Mouse (Mus musculus) forebrain, embryonic 12.5 days (tissue): ENCODE measurements around the gene Tfb1m. TPM values are rescaled to one million over a fixed set of nuclear protein-coding genes. Genes with fewer than 3 reads are reported as not detected.
A peak's percentile ranks its signal among the peaks of the same experiment; 100 is the strongest.

Experiments used
- ATAC-seq: fragments of 200-750 bp; cut with Nextera tagmentation; 2 replicates; pipeline ENCODE4 v1.8.0; 2017; ENCODE audit warnings: moderate TSS enrichment; ENCODE audit not compliant: low FRiP score
- H3K27ac ChIP-seq: fragments of 300-500 bp; sonication (generic); 2 replicates; pipeline ENCODE4 v1.5.1; 2016; ENCODE audit warnings: mild to moderate bottlenecking
- H3K27me3 ChIP-seq: fragments of 300-500 bp; sonication (generic); 2 replicates; pipeline ENCODE4 v1.6.1; 2016; ENCODE audit warnings: mild to moderate bottlenecking
- H3K36me3 ChIP-seq: fragments of 300-500 bp; sonication (generic); replicated peaks from 2 replicates; pipeline ENCODE4 v1.6.1; 2016; ENCODE audit warnings: mild to moderate bottlenecking
- H3K4me1 ChIP-seq: fragments of 300-500 bp; sonication (generic); 2 replicates; pipeline ENCODE4 v1.6.1; 2016
- H3K4me2 ChIP-seq: fragments of 300-500 bp; sonication (generic); 2 replicates; pipeline ENCODE4 v1.6.1; 2016; ENCODE audit warnings: mild to moderate bottlenecking, moderate library complexity
- H3K4me3 ChIP-seq: fragments of 300-500 bp; sonication (generic); replicated peaks from 2 replicates; pipeline ENCODE4 v1.5.1; 2016; ENCODE audit warnings: mild to moderate bottlenecking
- H3K9ac ChIP-seq: fragments of 300-500 bp; sonication (generic); 2 replicates; pipeline ENCODE4 v1.6.1; 2016; ENCODE audit warnings: mild to moderate bottlenecking
- H3K9me3 ChIP-seq: fragments of 300-500 bp; sonication (generic); 2 replicates; pipeline ENCODE4 v1.6.1; 2016
- WGBS: fragments of 180-500 bp; shearing (Covaris S2); methylation state at CpG from one replicate; pipeline ENCODE4 v1.1.7; 2016; 5-methylcytosine and 5-hydroxymethylcytosine counted together
- polyA plus RNA-seq: library from polyadenylated mRNA; unstranded; fragments of >200 nt; fragmentation: Nextera tagmentation; extraction: Ambion mirVana; gene quantifications from 2 replicates; pipeline ENCODE4 v1.2.1, GENCODE M21; 2016

Gene Tfb1m
- polyA plus RNA-seq, 1 experiment from 2014 or later, result 17.4 TPM

GRCm38 (mm10) chr17:3505711-3506110, 51.9 kb downstream of the Tfb1m start:
- Histone ChIP-seq H3K27me3 (no peaks in the 10 kb centered on the region), H3K4me1 (no peaks in the 10 kb centered on the region), H3K9me3 (no peaks in the 10 kb centered on the region), H3K4me3 (no peak overlapping the region), H3K36me3 (no peaks in the 10 kb centered on the region), H3K4me2 (no peak overlapping the region), H3K27ac (no peak overlapping the region), H3K9ac (no peak overlapping the region)
- WGBS, result 74% methylated on average over 1 of the region's 1 CpGs
- no peak for ATAC-seq

GRCm38 (mm10) chr17:3500936-3501335, 56.6 kb downstream of the Tfb1m start:
- 90% methylated on average over 4 of the region's 4 CpGs for WGBS
- Histone ChIP-seq H3K27ac (no peak overlapping the region), H3K4me2 (no peak overlapping the region), H3K27me3 (no peaks in the 10 kb centered on the region), H3K4me1 (no peaks in the 10 kb centered on the region), H3K9ac (no peak overlapping the region), H3K4me3 (no peak overlapping the region), H3K36me3 (no peaks in the 10 kb centered on the region), H3K9me3 (no peaks in the 10 kb centered on the region)
- no peak for ATAC-seq

GRCm38 (mm10) chr17:3500076-3500475, 57.5 kb downstream of the Tfb1m start:
- WGBS, result 92% methylated on average over 6 of the region's 6 CpGs
- H3K4me3 ChIP-seq, result no peak overlapping the region
- ATAC-seq, result no peak

GRCm38 (mm10) chr17:3499468-3499867, 58.1 kb downstream of the Tfb1m start:
- Histone ChIP-seq H3K4me1 (no peaks in the 10 kb centered on the region), H3K27me3 (no peaks in the 10 kb centered on the region), H3K4me2 (no peak overlapping the region), H3K27ac (no peak overlapping the region), H3K9me3 (no peaks in the 10 kb centered on the region), H3K9ac (no peak overlapping the region), H3K36me3 (no peaks in the 10 kb centered on the region), H3K4me3 (no peak overlapping the region)
- WGBS, result 91% methylated on average over 8 of the region's 8 CpGs
- no peak for ATAC-seq

More at GRCm38 (mm10) chr17:3500076-3500475, 57.5 kb downstream of the Tfb1m start:
- Histone ChIP-seq H3K27me3 (no peaks in the 10 kb centered on the region), H3K4me1 (no peaks in the 10 kb centered on the region), H3K4me2 (no peak overlapping the region), H3K9ac (no peak overlapping the region), H3K36me3 (no peaks in the 10 kb centered on the region), H3K9me3 (no peaks in the 10 kb centered on the region), H3K27ac (no peak overlapping the region)

GRCm38 (mm10) chr17:3498580-3498979, 59.0 kb downstream of the Tfb1m start:
- 92% methylated on average over 3 of the region's 3 CpGs for WGBS
- Histone ChIP-seq H3K36me3 (no peaks in the 10 kb centered on the region), H3K9me3 (no peaks in the 10 kb centered on the region), H3K4me3 (no peak overlapping the region), H3K4me1 (no peaks in the 10 kb centered on the region), H3K9ac (no peak overlapping the region), H3K4me2 (no peak overlapping the region), H3K27me3 (no peaks in the 10 kb centered on the region), H3K27ac (no peak overlapping the region)
- no peak for ATAC-seq

- Histone ChIP-seq H3K27me3 (no peaks in the 10 kb centered on the region), H3K4me2 (no peak overlapping the region), H3K9me3 (no peaks in the 10 kb centered on the region), H3K4me1 (no peaks in the 10 kb centered on the region), H3K4me3 (no peak overlapping the region), H3K27ac (no peak overlapping the region), H3K36me3 (no peaks in the 10 kb centered on the region), H3K9ac (no peak overlapping the region)
- 21% methylated on average over 3 of the region's 3 CpGs for WGBS
- ATAC-seq, result no peak
These were observed 59.5 kb downstream of the Tfb1m start for GRCm38 (mm10) chr17:3498086-3498485.

GRCm38 (mm10) chr17:3496080-3496479, 61.5 kb downstream of the Tfb1m start:
- H3K9ac ChIP-seq, result no peak overlapping the region
- no peak overlapping the region for H3K27ac ChIP-seq
- no peak for ATAC-seq
- H3K4me3 ChIP-seq, result no peak overlapping the region
- H3K27me3 ChIP-seq, result no peaks in the 10 kb centered on the region
- H3K9me3 ChIP-seq, result no peaks in the 10 kb centered on the region
- no peaks in the 10 kb centered on the region for H3K4me1 ChIP-seq
- WGBS, result 88% methylated on average over 3 of the region's 3 CpGs
- H3K4me2 ChIP-seq, result no peak overlapping the region
- H3K36me3 ChIP-seq, result no peaks in the 10 kb centered on the region

GRCm38 (mm10) chr17:3495576-3495975, 62.0 kb downstream of the Tfb1m start:
- no peak for ATAC-seq
- no peaks in the 10 kb centered on the region for H3K4me1 ChIP-seq
- H3K4me2 ChIP-seq, result no peak overlapping the region
- WGBS, result 78% methylated on average over 2 of the region's 2 CpGs
- H3K9me3 ChIP-seq, result no peaks in the 10 kb centered on the region
- H3K4me3 ChIP-seq, result no peak overlapping the region
- H3K36me3 ChIP-seq, result no peaks in the 10 kb centered on the region
- no peak overlapping the region for H3K27ac ChIP-seq
- no peak overlapping the region for H3K9ac ChIP-seq
- H3K27me3 ChIP-seq, result no peaks in the 10 kb centered on the region

- Histone ChIP-seq H3K4me2 (no peak overlapping the region), H3K9ac (no peak overlapping the region), H3K4me1 (peaks cover 4% of the 10 kb centered on the region; the same call in 1 of the 2 replicates), H3K27me3 (no peaks in the 10 kb centered on the region), H3K9me3 (no peaks in the 10 kb centered on the region), H3K4me3 (no peak overlapping the region), H3K27ac (no peak overlapping the region), H3K36me3 (no peaks in the 10 kb centered on the region)
- 82% methylated on average over 6 of the region's 6 CpGs for WGBS
- no peak for ATAC-seq
These were observed 65.9 kb downstream of the Tfb1m start for GRCm38 (mm10) chr17:3491667-3492066.

GRCm38 (mm10) chr17:3491065-3491464, 66.5 kb downstream of the Tfb1m start:
- H3K27ac ChIP-seq, result no peak overlapping the region
- no peak overlapping the region for H3K4me2 ChIP-seq
- no peaks in the 10 kb centered on the region for H3K9me3 ChIP-seq
- peaks cover 4% of the 10 kb centered on the region; the same call in 1 of the 2 replicates for H3K4me1 ChIP-seq
- 74% methylated on average over 5 of the region's 5 CpGs for WGBS
- ATAC-seq, result no peak
- no peak overlapping the region for H3K9ac ChIP-seq
- H3K36me3 ChIP-seq, result no peaks in the 10 kb centered on the region
- no peaks in the 10 kb centered on the region for H3K27me3 ChIP-seq
- no peak overlapping the region for H3K4me3 ChIP-seq

- H3K9me3 ChIP-seq, result no peaks in the 10 kb centered on the region
- no peak overlapping the region for H3K4me2 ChIP-seq
- ATAC-seq, result no peak
- WGBS, result 85% methylated on average over 11 of the region's 11 CpGs
- no peak overlapping the region for H3K27ac ChIP-seq
- H3K4me3 ChIP-seq, result no peak overlapping the region
- H3K36me3 ChIP-seq, result no peaks in the 10 kb centered on the region
- H3K4me1 ChIP-seq, result peaks cover 4% of the 10 kb centered on the region; the same call in 1 of the 2 replicates
- H3K9ac ChIP-seq, result no peak overlapping the region
- no peaks in the 10 kb centered on the region for H3K27me3 ChIP-seq
These were observed 67.2 kb downstream of the Tfb1m start for GRCm38 (mm10) chr17:3490216-3490895.

GRCm38 (mm10) chr17:3487721-3488601, 69.6 kb downstream of the Tfb1m start:
- Histone ChIP-seq H3K36me3 (no peaks in the 10 kb centered on the region), H3K9ac (no peak overlapping the region), H3K4me3 (no peak overlapping the region), H3K4me2 (no peak overlapping the region), H3K4me1 (peaks cover 4% of the 10 kb centered on the region; the same call in 1 of the 2 replicates), H3K9me3 (no peaks in the 10 kb centered on the region), H3K27me3 (no peaks in the 10 kb centered on the region), H3K27ac (peak overlapping the region; percentile 50; the same call in 1 of the 2 replicates)
- peak; percentile 60 for ATAC-seq
- WGBS, result 64% methylated on average over 12 of the region's 12 CpGs
